Mouse (Mus musculus): ENCODE results near the gene Brd9. TPM values are rescaled to one million over a fixed set of nuclear protein-coding genes. Genes with fewer than 3 reads are reported as not detected.

Gene Brd9
- total and polyA plus RNA-seq, 3 experiments = 28.0 to 43.4 (median 32.5) TPM

- Histone ChIP-seq H3K9me3 (replicated peaks; ENCODE audit: low read length) (no peaks in the 10 kb centered on the region), H3K79me2 (replicated peaks; ENCODE audit: control insufficient read depth, extremely low read depth, insufficient read depth, poor library complexity, severe bottlenecking) (peaks cover 15% of the 10 kb centered on the region), H3K4me2 (ENCODE audit: insufficient read depth, low read depth, poor library complexity, severe bottlenecking) (peak overlapping the region; percentile 72), H3K4me1 (ENCODE audit: control insufficient read depth in 1 of 2, insufficient read depth in 2 of 2) (peaks cover 0 to 30% of the 10 kb centered on the region in 2 experiments; a peak in 2 of 4 replicates), H3K36me3 (replicated peaks in 1 of 2; ENCODE audit: control insufficient read depth in 1 of 2, insufficient read depth in 1 of 2, low read length in 1 of 2) (peaks cover 29 to 53% of the 10 kb centered on the region in 2 experiments), H3K9ac (ENCODE audit: insufficient read depth, low read depth) (peak overlapping the region; percentile 42), H3K27me3 (replicated peaks) (no peaks in the 10 kb centered on the region), H3K27ac (ENCODE audit: insufficient read depth, low read depth) (no peak overlapping the region; the same call in 1 of the 2 replicates), H3K4me3 (replicated peaks in 1 of 3; ENCODE audit: low read depth in 2 of 3, low read length in 2 of 3, poor library complexity in 1 of 3) (peak overlapping the region; percentile 65 to 92 (median 88))
- DNase-seq (ENCODE audit: extremely low read depth) = peak; percentile 24
- dilution Hi-C loops (cut with MboI; ENCODE audit: extremely low pct_ligation_motif_present, extremely low pct_unique_long_range_greater_than_20kb, low sequenced_read_pairs) (no loop called here), in situ Hi-C loops (cut with MboI; ENCODE audit: low pct_ligation_motif_present, low pct_unique_long_range_greater_than_20kb, low sequenced_read_pairs) (no loop called here)
- TF ChIP-seq IRF4 (IDR thresholded peaks at IDR 0.05; ENCODE audit: low read depth, low read length) (no peak), CHD1 (IDR thresholded peaks at IDR 0.05; ENCODE audit: low read depth, low read length) (no peak), KAT2A (IDR thresholded peaks at IDR 0.05; ENCODE audit: insufficient replicate concordance, low read length) (no peak), USF1 (IDR thresholded peaks at IDR 0.05; ENCODE audit: low read depth, low read length) (no peak), NRF1 (IDR thresholded peaks at IDR 0.05; ENCODE audit: low read depth, low read length) (no peak), SIN3A (IDR thresholded peaks at IDR 0.05; ENCODE audit: low read length) (no peak; the same call in 1 of the 2 replicates)
Observed at GRCm38 (mm10) chr13:73938177-73938560, 558 bp downstream of the Brd9 start.

GRCm38 (mm10) chr13:73939101-73939500 is 1.5 kb downstream of the Brd9 start:
- in situ Hi-C loops (cut with MboI; ENCODE audit: low pct_ligation_motif_present, low pct_unique_long_range_greater_than_20kb, low sequenced_read_pairs) (no loop called here), dilution Hi-C loops (cut with MboI; ENCODE audit: extremely low pct_ligation_motif_present, extremely low pct_unique_long_range_greater_than_20kb, low sequenced_read_pairs) (no loop called here)
- H3K4me3 ChIP-seq (replicated peaks in 1 of 3; ENCODE audit: low read depth in 2 of 3, low read length in 2 of 3, poor library complexity in 1 of 3) = no peak overlapping the region
- no peak overlapping the region for H3K27ac ChIP-seq (ENCODE audit: insufficient read depth, low read depth)
- DNase-seq (ENCODE audit: extremely low read depth) = no peak
- H3K79me2 ChIP-seq (replicated peaks; ENCODE audit: control insufficient read depth, extremely low read depth, insufficient read depth, poor library complexity, severe bottlenecking) = peaks cover 15% of the 10 kb centered on the region
- H3K4me1 ChIP-seq (ENCODE audit: control insufficient read depth in 1 of 2, insufficient read depth in 2 of 2) = peaks cover 0 to 30% of the 10 kb centered on the region in 2 experiments; a peak in 2 of 4 replicates
- peak overlapping the region; percentile 42; the same call in 1 of the 2 replicates for H3K9ac ChIP-seq (ENCODE audit: insufficient read depth, low read depth)
- H3K9me3 ChIP-seq (replicated peaks; ENCODE audit: low read length) = no peaks in the 10 kb centered on the region
- H3K27me3 ChIP-seq (replicated peaks) = no peaks in the 10 kb centered on the region
- H3K4me2 ChIP-seq (ENCODE audit: insufficient read depth, low read depth, poor library complexity, severe bottlenecking) = peak overlapping the region; percentile 72
- no peak for TF ChIP-seq POLR2AphosphoS2 (IDR thresholded peaks at IDR 0.05; ENCODE audit: low read depth, low read length)
- TF ChIP-seq JUND (conservative IDR thresholded peaks at IDR 0.05; ENCODE audit: low read depth, low read length) = no peak
- no peak for TF ChIP-seq MAZ (IDR thresholded peaks at IDR 0.05; ENCODE audit: low read depth, low read length)
- no peak for TF ChIP-seq ELF1 (IDR thresholded peaks at IDR 0.05; ENCODE audit: low read depth, low read length)
- TF ChIP-seq RCOR1 (conservative IDR thresholded peaks at IDR 0.05; ENCODE audit: low read depth, low read length) = no peak
- TF ChIP-seq RAD21 (IDR thresholded peaks at IDR 0.05; ENCODE audit: low read depth, low read length) = no peak
- TF ChIP-seq USF2 (conservative IDR thresholded peaks at IDR 0.05; ENCODE audit: low read depth, low read length) = no peak
- no peak for TF ChIP-seq NELFE (IDR thresholded peaks at IDR 0.05; ENCODE audit: low read depth, low read length)
- TF ChIP-seq IRF4 (IDR thresholded peaks at IDR 0.05; ENCODE audit: low read depth, low read length) = no peak
- no peak for TF ChIP-seq HCFC1 (IDR thresholded peaks at IDR 0.05; ENCODE audit: low read depth, low read length)
- TF ChIP-seq GABPA (IDR thresholded peaks at IDR 0.05; ENCODE audit: insufficient replicate concordance, low read depth, low read length) = no peak
- no peak for TF ChIP-seq BHLHE40 (IDR thresholded peaks at IDR 0.05; ENCODE audit: low read depth, low read length)
- no peak for TF ChIP-seq CHD1 (IDR thresholded peaks at IDR 0.05; ENCODE audit: low read depth, low read length)
- TF ChIP-seq SIN3A (IDR thresholded peaks at IDR 0.05; ENCODE audit: low read length) = no peak
- no peak for TF ChIP-seq TCF12 (IDR thresholded peaks at IDR 0.05; ENCODE audit: low read depth, low read length)
- TF ChIP-seq MYC (IDR thresholded peaks at IDR 0.05; ENCODE audit: low read depth, low read length) = no peak
- TF ChIP-seq ZC3H11A (IDR thresholded peaks at IDR 0.05; ENCODE audit: low read depth, low read length) = no peak
- TF ChIP-seq NRF1 (IDR thresholded peaks at IDR 0.05; ENCODE audit: low read depth, low read length) = no peak
- TF ChIP-seq JUN (IDR thresholded peaks at IDR 0.05; ENCODE audit: insufficient read depth, low read depth, low read length) = no peak
- no peak for TF ChIP-seq MEF2A (IDR thresholded peaks at IDR 0.05; ENCODE audit: borderline replicate concordance, low read depth, low read length)
- peaks cover 36 to 59% of the 10 kb centered on the region in 2 experiments for H3K36me3 ChIP-seq (replicated peaks in 1 of 2; ENCODE audit: control insufficient read depth in 1 of 2, insufficient read depth in 1 of 2, low read length in 1 of 2)

All from CH12.LX (cell line).